Mouse (Mus musculus): Measurements from ENCODE around the gene Olfm3. TPM values are rescaled to one million over a fixed set of nuclear protein-coding genes. Genes with fewer than 3 reads are reported as not detected.

Gene Olfm3
- polyA plus RNA-seq, 1 experiment from 2014 or later: 25.6 TPM

DNA sequence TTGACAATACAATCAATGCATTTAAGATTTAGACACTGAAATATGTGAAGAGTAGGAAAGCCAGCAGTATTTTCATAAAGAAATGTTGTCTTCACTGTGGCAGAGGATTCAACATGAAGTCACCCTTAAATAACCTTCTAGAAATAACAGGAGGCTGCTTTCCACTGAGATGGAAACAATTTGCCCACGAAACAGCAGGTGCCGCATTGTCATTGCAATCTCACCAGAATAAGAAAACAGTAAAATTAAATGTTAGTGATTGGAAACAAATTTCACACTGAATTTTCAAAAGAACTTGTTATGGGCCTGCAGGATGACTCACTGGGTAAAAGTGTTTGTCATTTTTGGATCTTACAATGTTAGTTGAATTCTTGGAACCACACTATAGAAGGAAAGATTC is 29.0 kb downstream of the Olfm3 start:
- no peaks in the 10 kb centered on the region for H3K4me1 ChIP-seq (replicated peaks; ENCODE audit: control insufficient read depth, insufficient read depth, low read length)
- H3K27ac ChIP-seq: no peak overlapping the region
- no peak for ATAC-seq (ENCODE audit: low FRiP score)
- no peaks in the 10 kb centered on the region for H3K27me3 ChIP-seq (ENCODE audit: control insufficient read depth, insufficient read depth, low read length)
- WGBS: 84% methylated on average over 2 of the region's 2 CpGs
- DNase-seq (ENCODE audit: low spot score): no peak
- no peaks in the 10 kb centered on the region for H3K9me3 ChIP-seq (ENCODE audit: control insufficient read depth, low read length)
- H3K9ac ChIP-seq: no peak overlapping the region
- H3K4me2 ChIP-seq (replicated peaks): no peak overlapping the region
- no peaks in the 10 kb centered on the region for H3K36me3 ChIP-seq (replicated peaks; ENCODE audit: control insufficient read depth, insufficient read depth)
- no peak overlapping the region for H3K4me3 ChIP-seq (replicated peaks; ENCODE audit: low read length)

GRCm38 (mm10) chr3:114954904-114955303 is 51.0 kb downstream of the Olfm3 start:
- Histone ChIP-seq H3K27ac (no peak overlapping the region), H3K4me3 (replicated peaks; ENCODE audit: low read length) (no peak overlapping the region), H3K9me3 (ENCODE audit: control insufficient read depth, low read length) (no peaks in the 10 kb centered on the region), H3K36me3 (replicated peaks; ENCODE audit: control insufficient read depth, insufficient read depth) (no peaks in the 10 kb centered on the region), H3K4me1 (replicated peaks; ENCODE audit: control insufficient read depth, insufficient read depth, low read length) (no peaks in the 10 kb centered on the region), H3K27me3 (ENCODE audit: control insufficient read depth, insufficient read depth, low read length) (no peaks in the 10 kb centered on the region), H3K9ac (no peak overlapping the region), H3K4me2 (replicated peaks) (no peak overlapping the region)
- ATAC-seq (ENCODE audit: low FRiP score) (no peak), DNase-seq (ENCODE audit: low spot score) (no peak)

DNA sequence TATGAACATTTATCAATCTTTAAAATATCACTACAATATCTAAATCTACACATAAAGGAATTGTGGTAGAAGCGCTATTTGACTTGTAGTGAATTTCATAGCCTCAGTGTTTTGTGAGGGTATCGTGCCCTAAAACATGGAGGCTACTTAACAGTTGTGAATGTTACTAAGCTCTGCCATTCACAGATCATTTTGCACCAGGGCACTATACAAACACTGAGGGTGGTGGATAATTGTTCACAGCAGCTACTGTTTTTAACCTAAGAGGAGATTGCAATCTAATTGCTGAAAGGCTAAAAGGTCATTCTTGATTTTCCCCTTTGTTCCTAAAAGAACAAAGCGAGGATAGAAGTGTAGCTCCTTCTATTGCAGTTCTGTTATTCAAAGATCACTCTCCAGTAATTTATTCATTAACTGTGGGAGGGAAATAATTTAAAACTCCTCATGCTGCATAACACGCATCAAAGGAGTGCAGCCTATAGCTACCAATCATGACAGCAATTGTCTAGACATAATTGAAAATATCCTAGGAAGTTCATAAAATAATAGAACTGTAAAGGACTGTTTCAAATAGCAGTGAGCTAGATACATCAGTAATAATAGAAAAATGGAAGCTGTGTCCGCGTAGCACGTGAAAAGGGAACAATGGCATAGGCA is 55.6 kb downstream of the Olfm3 start:
- no peaks in the 10 kb centered on the region for H3K9me3 ChIP-seq (ENCODE audit: control insufficient read depth, low read length)
- no peak overlapping the region for H3K4me3 ChIP-seq (replicated peaks; ENCODE audit: low read length)
- H3K9ac ChIP-seq: no peak overlapping the region
- H3K27ac ChIP-seq: no peak overlapping the region
- 38% methylated on average over 7 of the region's 7 CpGs for WGBS
- no peaks in the 10 kb centered on the region for H3K36me3 ChIP-seq (replicated peaks; ENCODE audit: control insufficient read depth, insufficient read depth)
- ATAC-seq (ENCODE audit: low FRiP score) (no peak; the same call in 1 of the 2 replicates), DNase-seq (ENCODE audit: low spot score) (no peak)
- no peak overlapping the region for H3K4me2 ChIP-seq (replicated peaks)
- H3K4me1 ChIP-seq (replicated peaks; ENCODE audit: control insufficient read depth, insufficient read depth, low read length): no peaks in the 10 kb centered on the region
- no peaks in the 10 kb centered on the region for H3K27me3 ChIP-seq (ENCODE audit: control insufficient read depth, insufficient read depth, low read length)

GRCm38 (mm10) chr3:114962316-114963083 is 58.6 kb downstream of the Olfm3 start:
- Histone ChIP-seq H3K36me3 (replicated peaks; ENCODE audit: control insufficient read depth, insufficient read depth) (no peaks in the 10 kb centered on the region), H3K9me3 (ENCODE audit: control insufficient read depth, low read length) (no peaks in the 10 kb centered on the region), H3K9ac (no peak overlapping the region), H3K27me3 (ENCODE audit: control insufficient read depth, insufficient read depth, low read length) (no peaks in the 10 kb centered on the region), H3K4me2 (replicated peaks) (no peak overlapping the region), H3K4me3 (replicated peaks; ENCODE audit: low read length) (no peak overlapping the region), H3K4me1 (replicated peaks; ENCODE audit: control insufficient read depth, insufficient read depth, low read length) (no peaks in the 10 kb centered on the region), H3K27ac (no peak overlapping the region)
- DNase-seq (ENCODE audit: low spot score) (no peak), ATAC-seq (ENCODE audit: low FRiP score) (no peak)
- WGBS: 70% methylated on average over 4 of the region's 4 CpGs

DNA sequence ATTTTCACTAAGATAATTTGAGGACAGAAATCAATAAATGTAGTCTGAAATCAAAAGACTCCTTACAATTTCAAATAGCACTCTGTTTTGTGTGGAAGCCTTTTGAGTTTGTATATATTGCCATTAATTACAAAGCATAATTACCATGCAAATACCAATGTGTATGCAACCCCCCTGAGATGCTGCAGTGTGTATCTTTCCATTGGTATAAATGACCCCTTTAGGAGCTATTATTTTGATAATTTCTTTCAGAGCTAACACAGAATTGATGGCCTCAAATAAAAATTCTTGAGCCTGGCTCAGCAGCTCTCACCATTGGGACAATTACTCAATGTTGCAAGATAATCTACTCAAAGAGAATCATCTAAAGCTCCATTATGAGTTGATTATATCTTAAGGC is 67.3 kb downstream of the Olfm3 start:
- DNase-seq (ENCODE audit: low spot score) (no peak), ATAC-seq (ENCODE audit: low FRiP score) (no peak)
- Histone ChIP-seq H3K36me3 (replicated peaks; ENCODE audit: control insufficient read depth, insufficient read depth) (no peaks in the 10 kb centered on the region), H3K9ac (no peak overlapping the region), H3K27ac (no peak overlapping the region), H3K9me3 (ENCODE audit: control insufficient read depth, low read length) (no peaks in the 10 kb centered on the region), H3K4me1 (replicated peaks; ENCODE audit: control insufficient read depth, insufficient read depth, low read length) (peaks cover 5% of the 10 kb centered on the region; the same call in 1 of the 2 replicates), H3K4me3 (replicated peaks; ENCODE audit: low read length) (no peak overlapping the region), H3K27me3 (ENCODE audit: control insufficient read depth, insufficient read depth, low read length) (no peaks in the 10 kb centered on the region), H3K4me2 (replicated peaks) (no peak overlapping the region)

DNA sequence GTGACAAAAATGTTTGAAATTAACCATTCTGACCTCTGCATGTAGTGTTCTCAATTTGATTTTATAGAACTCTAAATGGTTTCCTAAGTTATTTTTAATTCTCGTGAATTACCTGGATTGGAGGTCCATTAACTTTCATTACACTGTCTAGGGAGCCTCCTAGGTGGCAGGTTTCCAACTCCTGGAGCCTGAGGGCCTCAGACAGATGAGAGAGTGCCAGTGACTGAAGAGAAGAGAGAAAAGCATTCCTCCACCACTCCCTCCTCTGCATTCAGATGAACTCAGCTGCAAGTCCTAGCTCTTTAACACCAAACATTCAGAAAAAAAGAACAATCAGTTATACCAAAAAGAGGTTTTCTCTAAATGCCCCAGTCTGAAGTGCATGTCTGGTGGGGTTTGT is 68.6 kb downstream of the Olfm3 start:
- H3K27me3 ChIP-seq (ENCODE audit: control insufficient read depth, insufficient read depth, low read length): no peaks in the 10 kb centered on the region
- no peak overlapping the region for H3K9ac ChIP-seq
- DNase-seq (ENCODE audit: low spot score) (no peak), ATAC-seq (ENCODE audit: low FRiP score) (no peak)
- no peaks in the 10 kb centered on the region for H3K9me3 ChIP-seq (ENCODE audit: control insufficient read depth, low read length)
- peaks cover 5% of the 10 kb centered on the region; the same call in 1 of the 2 replicates for H3K4me1 ChIP-seq (replicated peaks; ENCODE audit: control insufficient read depth, insufficient read depth, low read length)
- 48% methylated on average over 1 of the region's 1 CpGs for WGBS
- no peak overlapping the region for H3K4me2 ChIP-seq (replicated peaks)
- no peaks in the 10 kb centered on the region for H3K36me3 ChIP-seq (replicated peaks; ENCODE audit: control insufficient read depth, insufficient read depth)
- no peak overlapping the region for H3K27ac ChIP-seq
- no peak overlapping the region for H3K4me3 ChIP-seq (replicated peaks; ENCODE audit: low read length)

GRCm38 (mm10) chr3:114990828-114991227 is 87.0 kb downstream of the Olfm3 start:
- Histone ChIP-seq H3K9me3 (ENCODE audit: control insufficient read depth, low read length) (no peaks in the 10 kb centered on the region), H3K9ac (no peak overlapping the region), H3K27me3 (ENCODE audit: control insufficient read depth, insufficient read depth, low read length) (no peaks in the 10 kb centered on the region), H3K4me3 (replicated peaks; ENCODE audit: low read length) (no peak overlapping the region), H3K36me3 (replicated peaks; ENCODE audit: control insufficient read depth, insufficient read depth) (no peaks in the 10 kb centered on the region), H3K4me2 (replicated peaks) (no peak overlapping the region), H3K27ac (no peak overlapping the region), H3K4me1 (replicated peaks; ENCODE audit: control insufficient read depth, insufficient read depth, low read length) (no peaks in the 10 kb centered on the region)
- DNase-seq (ENCODE audit: low spot score) (no peak), ATAC-seq (ENCODE audit: low FRiP score) (no peak)
- WGBS: 90% methylated on average over 2 of the region's 2 CpGs

- Histone ChIP-seq H3K27ac (no peak overlapping the region), H3K4me2 (replicated peaks) (no peak overlapping the region), H3K4me1 (replicated peaks; ENCODE audit: control insufficient read depth, insufficient read depth, low read length) (no peaks in the 10 kb centered on the region), H3K9ac (no peak overlapping the region), H3K9me3 (ENCODE audit: control insufficient read depth, low read length) (no peaks in the 10 kb centered on the region), H3K36me3 (replicated peaks; ENCODE audit: control insufficient read depth, insufficient read depth) (no peaks in the 10 kb centered on the region), H3K4me3 (replicated peaks; ENCODE audit: low read length) (no peak overlapping the region), H3K27me3 (ENCODE audit: control insufficient read depth, insufficient read depth, low read length) (no peaks in the 10 kb centered on the region)
- 67% methylated on average over 1 of the region's 1 CpGs for WGBS
- DNase-seq (ENCODE audit: low spot score): no peak
- ATAC-seq (ENCODE audit: low FRiP score): no peak
Observed at GRCm38 (mm10) chr3:114995956-114996355, 92.1 kb downstream of the Olfm3 start.

- Histone ChIP-seq H3K36me3 (replicated peaks; ENCODE audit: control insufficient read depth, insufficient read depth) (no peaks in the 10 kb centered on the region), H3K27ac (no peak overlapping the region), H3K4me1 (replicated peaks; ENCODE audit: control insufficient read depth, insufficient read depth, low read length) (no peaks in the 10 kb centered on the region), H3K9me3 (ENCODE audit: control insufficient read depth, low read length) (no peaks in the 10 kb centered on the region), H3K4me2 (replicated peaks) (no peak overlapping the region), H3K4me3 (replicated peaks; ENCODE audit: low read length) (no peak overlapping the region), H3K27me3 (ENCODE audit: control insufficient read depth, insufficient read depth, low read length) (no peaks in the 10 kb centered on the region), H3K9ac (no peak overlapping the region)
- DNase-seq (ENCODE audit: low spot score) (no peak), ATAC-seq (ENCODE audit: low FRiP score) (no peak)
- 87% methylated on average over 3 of the region's 3 CpGs for WGBS
Observed at GRCm38 (mm10) chr3:115027560-115027959, 123.7 kb downstream of the Olfm3 start.
